Mouse (Mus musculus) heart, adult 8-10 months (tissue): Measurements from ENCODE around the gene Syt1. TPM values are rescaled to one million over a fixed set of nuclear protein-coding genes. Genes with fewer than 3 reads are reported as not detected.

ENCODE experiments used
- DNase-seq: peaks from one replicate; pipeline ENCODE4 v3.0.0; 2022; ENCODE audit warnings: low spot score
- total RNA-seq, 4 experiments: library from RNA; stranded (reverse); gene quantifications; 2 replicates each; pipeline ENCODE4 v1.2.4; 2022

The Syt1 gene
- total RNA-seq, 4 experiments from 2014 or later = 0.11 to 0.38 (median 0.31) TPM

DNA sequence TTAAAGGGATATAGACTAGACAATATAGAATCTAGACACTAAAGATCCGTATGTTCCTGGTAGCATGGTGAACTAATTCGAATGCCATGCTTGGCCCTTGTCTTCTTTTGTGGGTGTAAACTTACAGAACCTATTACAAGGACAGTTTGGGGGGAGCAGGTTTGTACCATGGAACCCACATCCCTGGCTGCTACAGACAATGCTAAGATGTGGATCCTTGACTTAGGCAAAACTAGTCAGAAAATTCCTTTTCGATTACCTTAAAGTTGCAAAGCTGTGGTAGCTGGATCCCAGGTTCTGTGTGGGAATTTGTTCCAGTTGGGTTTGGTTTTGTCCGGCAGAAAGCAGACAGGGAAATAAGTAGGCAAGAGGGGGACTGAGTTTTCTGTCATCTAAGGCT is 560.4 kb downstream of the Syt1 start:
- DNase-seq = no peak

DNA sequence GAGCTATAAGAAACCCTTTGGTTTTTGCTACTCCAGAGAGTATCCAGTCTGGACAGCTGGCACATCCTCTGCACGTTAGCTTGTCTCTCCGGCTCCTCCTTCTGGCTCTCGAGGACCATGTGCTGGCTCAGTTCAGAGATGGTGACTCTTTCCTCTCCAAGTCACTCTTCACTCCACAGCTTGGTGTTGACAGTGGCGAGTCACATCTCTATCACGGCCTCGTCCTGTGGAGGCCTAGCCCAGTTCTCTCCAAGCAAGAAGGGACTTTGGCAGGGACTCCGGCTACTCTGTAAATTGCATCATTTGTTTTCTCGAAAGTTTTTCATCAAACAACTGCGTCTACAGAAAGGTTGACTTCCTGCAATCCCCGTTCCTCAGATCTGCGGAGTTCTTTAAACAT is 562.4 kb downstream of the Syt1 start:
- DNase-seq = peak; percentile 19
